Mouse (Mus musculus) retina, postnatal 7 days (tissue): ENCODE data around the gene Wdr64.

Experiments used
- DNase-seq: peaks from one replicate; pipeline ENCODE4 v3.0.0-alpha.2; 2012; ENCODE audit warnings: low read depth, low spot score

Wdr64 gene

GRCm38 (mm10) chr1:175716832-175717231 lies 18.4 kb downstream of the Wdr64 start:
- no peak for DNase-seq

- DNase-seq: no peak
These were observed 27.4 kb downstream of the Wdr64 start for GRCm38 (mm10) chr1:175725771-175726170.

- DNase-seq: no peak
These were observed 56.4 kb downstream of the Wdr64 start for GRCm38 (mm10) chr1:175754576-175755364.

- DNase-seq: no peak
These were observed 96.3 kb downstream of the Wdr64 start for GRCm38 (mm10) chr1:175794668-175795067.

GRCm38 (mm10) chr1:175808356-175808755 lies 110.0 kb downstream of the Wdr64 start:
- no peak for DNase-seq

GRCm38 (mm10) chr1:175811625-175812024 lies 113.2 kb downstream of the Wdr64 start:
- no peak for DNase-seq

GRCm38 (mm10) chr1:175823815-175824438 lies 125.5 kb downstream of the Wdr64 start:
- DNase-seq: no peak

- DNase-seq: no peak
These were observed 130.1 kb downstream of the Wdr64 start for GRCm38 (mm10) chr1:175828539-175828938.

- DNase-seq: no peak
These were observed 130.8 kb downstream of the Wdr64 start for GRCm38 (mm10) chr1:175829220-175829619.

- DNase-seq: no peak
These were observed 157.1 kb downstream of the Wdr64 start for GRCm38 (mm10) chr1:175855515-175855914.
